Mouse (Mus musculus) myocyte (in vitro differentiated cells): ENCODE measurements at regions not wholly inside any gene's neighbourhood (a gene's known extent, or its start where the extent isn't known, plus 50 kb on each side); places are given as distances from the start of the nearest gene placed in this dataset.

Experiments used
- H3K27me3 ChIP-seq: one replicate; pipeline ENCODE4 v1.6.1; 2011; ENCODE audit not compliant: control insufficient read depth, insufficient read depth, insufficient read length
- H3K36me3 ChIP-seq: one replicate; pipeline ENCODE4 v1.6.1; 2011; ENCODE audit not compliant: control insufficient read depth, insufficient read depth
- H3K4me2 ChIP-seq: one replicate; pipeline ENCODE4 v1.6.1; 2011; ENCODE audit warnings: low read depth, control low read depth
- H3K4me3 ChIP-seq: one replicate; pipeline ENCODE4 v1.5.1; 2011; ENCODE audit warnings: mild to moderate bottlenecking, control low read depth, moderate library complexity
- H3K79me2 ChIP-seq: one replicate; pipeline ENCODE4 v1.6.1; 2011; ENCODE audit not compliant: control insufficient read depth, insufficient read depth
- H3ac ChIP-seq: one replicate; pipeline ENCODE4 v1.6.1; 2011; ENCODE audit not compliant: control insufficient read depth, insufficient read length
- CEBPB ChIP-seq: IDR thresholded peaks from 2 replicates; pipeline ENCODE4 v1.6.1; 2011; ENCODE audit warnings: mild to moderate bottlenecking, moderate library complexity; ENCODE audit not compliant: poor library complexity, insufficient read depth, severe bottlenecking
- E2F4 ChIP-seq: IDR thresholded peaks from one replicate; pipeline ENCODE4 v1.6.1; 2011; ENCODE audit warnings: mild to moderate bottlenecking, control low read depth, moderate library complexity; ENCODE audit not compliant: insufficient read depth
- MAX ChIP-seq: IDR thresholded peaks from one replicate; pipeline ENCODE4 v1.6.1; 2011; ENCODE audit warnings: low read depth, mild to moderate bottlenecking, control low read depth
- MYOD1 ChIP-seq, 3 experiments: IDR thresholded peaks; one replicate each; pipeline ENCODE4 v1.6.1; 2011; ENCODE audit warnings: control low read depth in 2 of 3, low read depth in 2 of 3, mild to moderate bottlenecking in 2 of 3, moderate library complexity in 1 of 3; ENCODE audit not compliant: insufficient read length in 2 of 3, control insufficient read depth in 1 of 3
- MYOG ChIP-seq, 3 experiments: IDR thresholded peaks; one replicate each; pipeline ENCODE4 v1.6.1; 2011; ENCODE audit warnings: control low read depth in 2 of 3, low read depth in 2 of 3, mild to moderate bottlenecking in 2 of 3; ENCODE audit not compliant: insufficient read length in 2 of 3, control insufficient read depth in 1 of 3, insufficient read depth in 1 of 3
- POLR2A ChIP-seq: IDR thresholded peaks from one replicate; pipeline ENCODE4 v1.6.1; 2011; ENCODE audit warnings: low read depth, mild to moderate bottlenecking, control low read depth, moderate library complexity; ENCODE audit not compliant: insufficient read length
- POLR2AphosphoS2 ChIP-seq: IDR thresholded peaks from one replicate; pipeline ENCODE4 v1.6.1; 2011; ENCODE audit warnings: low read depth, control low read depth; ENCODE audit not compliant: insufficient read length
- REST ChIP-seq: IDR thresholded peaks from one replicate; pipeline ENCODE4 v1.6.1; 2011; ENCODE audit warnings: mild to moderate bottlenecking, control low read depth, moderate library complexity; ENCODE audit not compliant: insufficient read depth, insufficient read length
- SRF ChIP-seq: IDR thresholded peaks from one replicate; pipeline ENCODE4 v1.6.1; 2011; ENCODE audit warnings: low read depth; ENCODE audit not compliant: control insufficient read depth, insufficient read length
- TCF12 ChIP-seq: IDR thresholded peaks from one replicate; pipeline ENCODE4 v1.6.1; 2011; ENCODE audit warnings: mild to moderate bottlenecking, control low read depth; ENCODE audit not compliant: poor library complexity, insufficient read depth, severe bottlenecking
- TCF3 ChIP-seq: IDR thresholded peaks from one replicate; pipeline ENCODE4 v1.6.1; 2011; ENCODE audit warnings: low read depth, control low read depth; ENCODE audit not compliant: insufficient read length
- USF1 ChIP-seq: IDR thresholded peaks from one replicate; pipeline ENCODE4 v1.6.1; 2011; ENCODE audit warnings: low read depth, mild to moderate bottlenecking, control low read depth, moderate library complexity

DNA sequence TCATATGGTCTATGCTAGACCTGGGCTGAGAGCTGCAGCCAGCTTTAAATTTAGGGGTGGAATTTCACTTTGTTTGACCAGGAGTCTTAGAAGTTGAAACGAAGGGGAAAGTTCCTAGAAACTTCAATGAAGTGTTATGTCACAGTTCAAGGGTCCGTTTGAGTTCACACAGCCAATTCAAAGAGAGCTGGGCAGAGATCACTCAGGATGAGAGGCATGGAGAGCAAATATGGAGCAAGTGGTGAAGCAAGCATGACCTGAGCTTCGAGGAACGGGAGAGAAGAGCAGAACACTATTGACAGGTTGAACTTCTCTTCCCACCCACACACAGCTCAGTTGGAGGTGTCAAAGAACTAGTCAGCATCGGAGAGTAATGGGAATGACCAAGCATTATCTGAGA is 56.1 kb upstream of the Hmgn3 start:
- H3K36me3 ChIP-seq = no peaks in the 10 kb centered on the region
- H3K79me2 ChIP-seq = no peaks in the 10 kb centered on the region
- H3K4me3 ChIP-seq = no peak overlapping the region
- H3K4me2 ChIP-seq = no peak overlapping the region
- H3K27me3 ChIP-seq = no peaks in the 10 kb centered on the region
- no peak overlapping the region for H3ac ChIP-seq
- TF ChIP-seq TCF3 (no peak), SRF (no peak), TCF12 (no peak), MYOD1 (IDR thresholded peaks at IDR 0.05; ENCODE audit: control insufficient read depth in 1 of 3, insufficient read length in 2 of 3, low read depth in 2 of 3) (no peak), MYOG (IDR thresholded peaks at IDR 0.05; ENCODE audit: control insufficient read depth in 1 of 3, insufficient read depth in 1 of 3, insufficient read length in 2 of 3, low read depth in 2 of 3) (no peak), POLR2AphosphoS2 (no peak), MAX (no peak), POLR2A (no peak), USF1 (no peak), REST (no peak), CEBPB (no peak), E2F4 (no peak)

DNA sequence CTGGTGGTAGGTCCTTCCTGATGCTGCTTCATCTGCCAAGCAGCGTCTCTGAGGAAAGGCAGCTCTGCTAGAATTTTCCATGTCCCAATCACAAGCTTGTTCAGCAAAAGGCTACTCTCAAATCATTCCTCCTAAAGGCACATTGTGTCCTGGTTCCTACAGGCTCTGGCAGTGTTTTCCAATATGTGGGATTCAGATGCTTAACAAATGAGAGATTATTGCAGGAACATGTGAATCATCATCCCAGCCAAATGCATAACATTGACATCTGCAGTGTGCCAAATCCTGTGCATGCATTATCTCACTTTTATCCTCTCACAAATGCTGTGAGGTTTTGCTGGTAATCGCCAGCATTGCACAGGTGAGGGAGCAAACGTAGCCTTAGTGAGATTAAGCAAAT is 53.3 kb upstream of the Hmgn3 start:
- H3ac ChIP-seq = no peak overlapping the region
- no peak for TF ChIP-seq POLR2AphosphoS2
- no peak for TF ChIP-seq TCF3
- TF ChIP-seq MYOG (IDR thresholded peaks at IDR 0.05; ENCODE audit: control insufficient read depth in 1 of 3, insufficient read depth in 1 of 3, insufficient read length in 2 of 3, low read depth in 2 of 3) = no peak
- TF ChIP-seq MYOD1 (IDR thresholded peaks at IDR 0.05; ENCODE audit: control insufficient read depth in 1 of 3, insufficient read length in 2 of 3, low read depth in 2 of 3) = no peak
- no peak for TF ChIP-seq MAX
- no peak for TF ChIP-seq E2F4
- TF ChIP-seq USF1 = no peak
- no peak for TF ChIP-seq POLR2A
- no peak for TF ChIP-seq TCF12
- TF ChIP-seq SRF = no peak
- no peak for TF ChIP-seq REST
- no peak for TF ChIP-seq CEBPB
- H3K27me3 ChIP-seq = no peaks in the 10 kb centered on the region
- H3K36me3 ChIP-seq = no peaks in the 10 kb centered on the region
- H3K79me2 ChIP-seq = no peaks in the 10 kb centered on the region
- no peak overlapping the region for H3K4me3 ChIP-seq
- no peak overlapping the region for H3K4me2 ChIP-seq

DNA sequence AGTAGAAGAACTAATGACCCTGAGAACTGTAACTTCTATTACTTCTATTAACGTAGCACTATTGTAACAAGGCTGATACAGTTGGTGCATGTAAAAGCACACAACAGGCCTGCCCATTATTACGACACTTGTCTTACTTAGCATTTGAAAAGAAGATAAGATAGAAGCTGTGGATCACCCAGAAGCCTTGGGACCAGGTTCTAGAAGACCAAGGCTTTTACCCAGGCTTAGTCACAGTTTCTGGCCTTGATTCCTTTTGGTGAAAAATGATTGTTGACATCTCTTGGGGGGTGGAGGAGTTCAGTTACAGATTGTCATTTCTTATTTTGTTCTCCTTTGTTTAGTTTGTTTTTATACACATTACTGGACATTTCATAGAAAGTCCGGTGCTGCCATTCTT is 52.7 kb upstream of the Hmgn3 start:
- Histone ChIP-seq H3K4me2 (no peak overlapping the region), H3K79me2 (no peaks in the 10 kb centered on the region), H3K4me3 (no peak overlapping the region), H3K36me3 (no peaks in the 10 kb centered on the region), H3ac (no peak overlapping the region), H3K27me3 (no peaks in the 10 kb centered on the region)
- no peak for TF ChIP-seq MYOD1 (IDR thresholded peaks at IDR 0.05; ENCODE audit: control insufficient read depth in 1 of 3, insufficient read length in 2 of 3, low read depth in 2 of 3)
- TF ChIP-seq REST = no peak
- no peak for TF ChIP-seq E2F4
- TF ChIP-seq POLR2A = no peak
- no peak for TF ChIP-seq TCF12
- no peak for TF ChIP-seq MAX
- no peak for TF ChIP-seq USF1
- TF ChIP-seq MYOG (IDR thresholded peaks at IDR 0.05; ENCODE audit: control insufficient read depth in 1 of 3, insufficient read depth in 1 of 3, insufficient read length in 2 of 3, low read depth in 2 of 3) = no peak
- TF ChIP-seq SRF = no peak
- TF ChIP-seq TCF3 = no peak
- TF ChIP-seq CEBPB = no peak
- no peak for TF ChIP-seq POLR2AphosphoS2

DNA sequence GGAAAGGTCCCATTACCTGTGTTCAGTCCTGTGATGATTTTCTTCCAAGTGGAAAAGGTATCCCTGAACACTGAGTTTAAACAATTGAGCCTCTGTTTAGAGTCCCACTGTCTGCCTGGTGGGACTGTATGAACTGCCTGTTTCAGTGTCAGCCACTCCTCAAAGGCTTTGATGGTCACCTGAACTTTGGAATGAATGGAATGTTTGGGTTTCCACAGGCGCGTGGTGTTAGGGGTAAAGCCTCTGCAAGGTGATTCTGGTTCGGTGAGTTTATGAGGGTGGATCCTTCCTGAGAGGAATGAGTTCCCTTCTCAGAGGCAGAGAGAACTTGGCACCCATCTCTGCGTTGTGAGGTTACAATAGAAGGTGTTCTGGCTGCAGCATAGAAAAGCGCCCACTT is 50.5 kb upstream of the Hmgn3 start:
- no peak overlapping the region for H3K4me3 ChIP-seq
- no peak overlapping the region for H3K4me2 ChIP-seq
- no peaks in the 10 kb centered on the region for H3K79me2 ChIP-seq
- H3K27me3 ChIP-seq = no peaks in the 10 kb centered on the region
- H3K36me3 ChIP-seq = no peaks in the 10 kb centered on the region
- no peak for TF ChIP-seq POLR2AphosphoS2
- TF ChIP-seq TCF12 = no peak
- no peak for TF ChIP-seq MYOD1 (IDR thresholded peaks at IDR 0.05; ENCODE audit: control insufficient read depth in 1 of 3, insufficient read length in 2 of 3, low read depth in 2 of 3)
- no peak for TF ChIP-seq E2F4
- TF ChIP-seq USF1 = no peak
- no peak for TF ChIP-seq REST
- no peak for TF ChIP-seq POLR2A
- TF ChIP-seq MYOG (IDR thresholded peaks at IDR 0.05; ENCODE audit: control insufficient read depth in 1 of 3, insufficient read depth in 1 of 3, insufficient read length in 2 of 3, low read depth in 2 of 3) = no peak
- TF ChIP-seq TCF3 = no peak
- TF ChIP-seq MAX = no peak
- TF ChIP-seq CEBPB = no peak
- no peak for TF ChIP-seq SRF
- H3ac ChIP-seq = no peak overlapping the region
